Mouse (Mus musculus) myocyte (in vitro differentiated cells): Measurements from ENCODE around the gene Lbx1.

Source experiments
- CEBPB ChIP-seq: IDR thresholded peaks from 2 replicates; pipeline ENCODE4 v1.6.1; 2011; ENCODE audit warnings: mild to moderate bottlenecking, moderate library complexity; ENCODE audit not compliant: poor library complexity, insufficient read depth, severe bottlenecking
- E2F4 ChIP-seq: IDR thresholded peaks from one replicate; pipeline ENCODE4 v1.6.1; 2011; ENCODE audit warnings: mild to moderate bottlenecking, control low read depth, moderate library complexity; ENCODE audit not compliant: insufficient read depth
- MYOD1 ChIP-seq, 3 experiments: IDR thresholded peaks; one replicate each; pipeline ENCODE4 v1.6.1; 2011; ENCODE audit warnings: control low read depth in 2 of 3, low read depth in 2 of 3, mild to moderate bottlenecking in 2 of 3, moderate library complexity in 1 of 3; ENCODE audit not compliant: insufficient read length in 2 of 3, control insufficient read depth in 1 of 3
- POLR2A ChIP-seq: IDR thresholded peaks from one replicate; pipeline ENCODE4 v1.6.1; 2011; ENCODE audit warnings: low read depth, mild to moderate bottlenecking, control low read depth, moderate library complexity; ENCODE audit not compliant: insufficient read length
- POLR2AphosphoS2 ChIP-seq: IDR thresholded peaks from one replicate; pipeline ENCODE4 v1.6.1; 2011; ENCODE audit warnings: low read depth, control low read depth; ENCODE audit not compliant: insufficient read length
- TCF12 ChIP-seq: IDR thresholded peaks from one replicate; pipeline ENCODE4 v1.6.1; 2011; ENCODE audit warnings: mild to moderate bottlenecking, control low read depth; ENCODE audit not compliant: poor library complexity, insufficient read depth, severe bottlenecking
- USF1 ChIP-seq: IDR thresholded peaks from one replicate; pipeline ENCODE4 v1.6.1; 2011; ENCODE audit warnings: low read depth, mild to moderate bottlenecking, control low read depth, moderate library complexity

DNA sequence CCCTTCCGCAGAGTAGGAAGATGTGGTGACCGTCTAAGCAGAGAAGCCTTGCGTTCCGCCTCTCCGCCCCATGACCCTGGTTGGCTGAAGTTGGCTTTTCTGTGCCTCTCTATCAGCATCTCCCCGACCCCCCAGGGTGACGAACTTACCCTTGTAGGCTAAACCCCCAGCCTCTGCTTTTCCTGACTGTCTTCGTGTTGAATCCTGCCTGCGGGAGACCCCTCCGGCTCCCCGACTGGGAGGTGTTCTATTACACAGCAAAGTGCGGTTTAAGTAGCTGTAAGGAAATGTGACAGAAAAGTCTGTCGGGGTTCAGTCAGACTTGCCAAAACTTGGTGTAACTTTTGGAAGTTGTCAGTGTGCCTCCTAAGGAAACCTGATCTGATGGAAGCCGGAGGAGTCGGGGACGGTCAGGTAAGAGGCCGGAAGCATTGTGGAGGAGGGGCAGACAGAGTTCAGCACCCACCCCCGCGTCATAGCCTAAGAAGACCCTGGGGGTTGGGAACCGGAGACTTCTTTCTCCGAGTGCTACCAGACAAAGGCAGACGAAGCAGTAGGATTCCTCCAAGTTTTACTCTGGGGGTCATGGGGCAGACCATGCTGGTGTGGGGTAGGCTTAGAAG lies 27.1 kb downstream of the Lbx1 start:
- no peak for TF ChIP-seq POLR2A
- TF ChIP-seq MYOD1 (IDR thresholded peaks at IDR 0.05; ENCODE audit: control insufficient read depth in 1 of 3, insufficient read length in 2 of 3, low read depth in 2 of 3), result no peak
- no peak for TF ChIP-seq TCF12
- TF ChIP-seq CEBPB, result no peak
- TF ChIP-seq USF1, result no peak
- no peak for TF ChIP-seq POLR2AphosphoS2
- TF ChIP-seq E2F4, result no peak
